Mouse (Mus musculus): ENCODE measurements around the gene Cst8. TPM values are rescaled to one million over a fixed set of nuclear protein-coding genes. Genes with fewer than 3 reads are reported as not detected.
A peak's percentile ranks its signal among the peaks of the same experiment; 100 is the strongest.
"Not testable (repeated sequence)": the region's sequence is repeated elsewhere in the genome, so short reads cannot be mapped to it uniquely, and the experiment has no call there.

Gene Cst8
- 0.68 TPM in 1 of 2 replicates, not detected in the other for polyA plus RNA-seq (2014; fragmentation: Nextera tagmentation; extraction: Ambion mirVana)

DNA sequence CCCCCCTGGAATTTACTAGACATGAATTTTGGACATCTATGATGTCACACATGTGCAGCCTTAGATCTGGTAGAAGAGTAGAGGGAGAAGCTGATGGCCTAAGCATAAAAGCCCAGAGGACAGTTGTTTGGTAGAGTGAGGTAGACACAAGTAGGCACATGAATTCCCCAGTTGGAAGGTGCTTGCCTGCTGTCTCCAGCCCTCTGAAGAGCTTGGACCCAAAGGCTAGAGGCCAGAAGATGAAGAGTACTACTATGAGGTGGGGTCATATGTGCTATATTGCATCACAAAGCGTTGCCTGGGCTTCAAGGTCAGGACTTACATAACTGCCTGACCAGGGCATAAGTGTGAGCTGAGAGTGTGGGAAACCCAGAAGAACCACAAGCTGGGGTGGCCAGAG lies at the start of gene Cst8:
Gene Cst8, plus strand, starts transcription at position 301 of the 400 bp plus-strand sequence.
- 84% methylated on average over 1 of the region's 1 CpGs for WGBS

GRCm38 (mm10) chr2:148750058-148750457 lies 48.5 kb upstream of the Cst8 start, which contains the start of gene Cstl1:
Gene Cstl1 (plus strand): TSS chr2:148750358.
- ATAC-seq (ENCODE audit: insufficient number of reproducible peaks, insufficient read depth, low FRiP score, low read depth), result no peak
- no peaks in the 10 kb centered on the region for H3K36me3 ChIP-seq (ENCODE audit: control insufficient read depth, insufficient read depth, low read length)
- H3K9me3 ChIP-seq (ENCODE audit: control insufficient read depth, low read depth, low read length), result no peaks in the 10 kb centered on the region
- 68% methylated on average over 1 of the region's 1 CpGs for WGBS
- H3K27me3 ChIP-seq (ENCODE audit: control insufficient read depth, insufficient read depth, low read length), result no peaks in the 10 kb centered on the region
- H3K27ac ChIP-seq (ENCODE audit: low read length), result no peak within 1 kb of the TSS
- H3K4me3 ChIP-seq (ENCODE audit: low read depth, low read length), result no peak within 1 kb of the TSS
- H3K9ac ChIP-seq (replicated peaks; ENCODE audit: low read depth, low read length), result no peak within 1 kb of the TSS
- H3K4me2 ChIP-seq (replicated peaks; ENCODE audit: low read depth, low read length), result no peak within 1 kb of the TSS
- no peaks in the 10 kb centered on the region for H3K4me1 ChIP-seq (ENCODE audit: control insufficient read depth, insufficient read depth, low read length)

More for the DNA sequence above, at the start of gene Cst8:
- H3K36me3 ChIP-seq (ENCODE audit: control insufficient read depth, insufficient read depth, low read length), result no peaks in the 10 kb centered on the region
- H3K4me2 ChIP-seq (replicated peaks; ENCODE audit: low read depth, low read length), result no peak within 1 kb of the TSS
- H3K9ac ChIP-seq (replicated peaks; ENCODE audit: low read depth, low read length), result no peak within 1 kb of the TSS
- H3K4me3 ChIP-seq (ENCODE audit: low read depth, low read length), result no peak within 1 kb of the TSS
- no peaks in the 10 kb centered on the region for H3K9me3 ChIP-seq (ENCODE audit: control insufficient read depth, low read depth, low read length)
- no peaks in the 10 kb centered on the region for H3K27me3 ChIP-seq (ENCODE audit: control insufficient read depth, insufficient read depth, low read length)
- H3K27ac ChIP-seq (ENCODE audit: low read length), result no peak within 1 kb of the TSS
- no peak for ATAC-seq (ENCODE audit: insufficient number of reproducible peaks, insufficient read depth, low FRiP score, low read depth)
- H3K4me1 ChIP-seq (ENCODE audit: control insufficient read depth, insufficient read depth, low read length), result no peaks in the 10 kb centered on the region

DNA sequence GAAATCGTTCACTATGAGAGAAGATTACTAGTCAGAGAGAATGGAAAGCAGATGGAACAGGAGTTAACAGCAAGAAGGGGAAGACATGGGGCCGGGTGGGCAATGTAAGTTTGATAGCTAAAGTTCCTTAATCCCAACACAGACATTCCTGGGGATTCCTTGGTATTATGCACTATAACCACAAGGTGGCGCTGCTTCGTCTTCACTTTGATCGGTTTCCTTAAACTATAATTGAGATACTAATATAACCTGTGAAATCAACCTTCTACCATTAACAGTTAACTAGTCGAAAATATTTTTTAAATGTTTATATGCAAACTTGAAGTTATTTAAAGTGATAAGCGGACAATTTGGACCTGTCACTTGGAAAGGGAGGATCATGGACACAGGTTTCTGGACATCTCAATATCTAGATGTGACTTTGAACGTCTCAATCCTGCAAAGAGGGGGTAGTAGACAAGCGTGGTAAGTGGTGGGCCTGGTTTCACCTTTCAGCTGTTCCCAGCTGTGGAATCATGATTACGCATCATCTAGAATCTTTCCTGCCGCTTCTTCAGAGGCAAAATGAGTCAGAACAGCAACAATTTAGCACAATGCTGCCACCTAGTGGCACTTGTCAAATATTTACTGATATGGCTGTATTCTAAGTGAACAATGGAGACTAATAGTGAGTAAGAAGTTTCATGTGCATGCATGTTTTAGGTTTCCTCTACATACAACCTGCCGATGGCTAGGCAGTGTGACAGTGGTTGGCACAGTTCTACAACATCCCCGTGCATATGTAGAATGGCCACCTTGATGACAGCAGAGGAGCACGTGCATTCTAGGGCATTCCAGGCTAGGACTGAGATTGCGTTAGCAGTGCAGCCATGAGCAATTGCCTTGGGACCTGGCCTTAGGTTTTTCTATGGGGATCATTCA lies 46.4 kb upstream of the Cst8 start:
- Histone ChIP-seq H3K9me3 (ENCODE audit: control insufficient read depth, low read depth, low read length) (no peaks in the 10 kb centered on the region), H3K9ac (replicated peaks; ENCODE audit: low read depth, low read length) (no peak overlapping the region), H3K4me1 (ENCODE audit: control insufficient read depth, insufficient read depth, low read length) (no peaks in the 10 kb centered on the region), H3K36me3 (ENCODE audit: control insufficient read depth, insufficient read depth, low read length) (no peaks in the 10 kb centered on the region), H3K27me3 (ENCODE audit: control insufficient read depth, insufficient read depth, low read length) (no peaks in the 10 kb centered on the region), H3K4me3 (ENCODE audit: low read depth, low read length) (no peak overlapping the region), H3K4me2 (replicated peaks; ENCODE audit: low read depth, low read length) (peak overlapping the region; percentile 35; the same call in 1 of the 2 replicates), H3K27ac (ENCODE audit: low read length) (no peak overlapping the region)
- WGBS, result 17% methylated on average over 15 of the region's 15 CpGs
- ATAC-seq (ENCODE audit: insufficient number of reproducible peaks, insufficient read depth, low FRiP score, low read depth), result peak; percentile 72; the same call in 1 of the 2 replicates

- H3K4me3 ChIP-seq (ENCODE audit: low read depth, low read length), result no peak overlapping the region
- no peak for ATAC-seq (ENCODE audit: insufficient number of reproducible peaks, insufficient read depth, low FRiP score, low read depth)
- H3K4me1 ChIP-seq (ENCODE audit: control insufficient read depth, insufficient read depth, low read length), result no peaks in the 10 kb centered on the region
- no peak overlapping the region for H3K27ac ChIP-seq (ENCODE audit: low read length)
- 64% methylated on average over 1 of the region's 1 CpGs for WGBS
- no peak overlapping the region for H3K9ac ChIP-seq (replicated peaks; ENCODE audit: low read depth, low read length)
- no peaks in the 10 kb centered on the region for H3K36me3 ChIP-seq (ENCODE audit: control insufficient read depth, insufficient read depth, low read length)
- no peaks in the 10 kb centered on the region for H3K9me3 ChIP-seq (ENCODE audit: control insufficient read depth, low read depth, low read length)
- H3K4me2 ChIP-seq (replicated peaks; ENCODE audit: low read depth, low read length), result no peak overlapping the region
- H3K27me3 ChIP-seq (ENCODE audit: control insufficient read depth, insufficient read depth, low read length), result no peaks in the 10 kb centered on the region
These were observed 44.2 kb upstream of the Cst8 start for GRCm38 (mm10) chr2:148754310-148754846.

DNA sequence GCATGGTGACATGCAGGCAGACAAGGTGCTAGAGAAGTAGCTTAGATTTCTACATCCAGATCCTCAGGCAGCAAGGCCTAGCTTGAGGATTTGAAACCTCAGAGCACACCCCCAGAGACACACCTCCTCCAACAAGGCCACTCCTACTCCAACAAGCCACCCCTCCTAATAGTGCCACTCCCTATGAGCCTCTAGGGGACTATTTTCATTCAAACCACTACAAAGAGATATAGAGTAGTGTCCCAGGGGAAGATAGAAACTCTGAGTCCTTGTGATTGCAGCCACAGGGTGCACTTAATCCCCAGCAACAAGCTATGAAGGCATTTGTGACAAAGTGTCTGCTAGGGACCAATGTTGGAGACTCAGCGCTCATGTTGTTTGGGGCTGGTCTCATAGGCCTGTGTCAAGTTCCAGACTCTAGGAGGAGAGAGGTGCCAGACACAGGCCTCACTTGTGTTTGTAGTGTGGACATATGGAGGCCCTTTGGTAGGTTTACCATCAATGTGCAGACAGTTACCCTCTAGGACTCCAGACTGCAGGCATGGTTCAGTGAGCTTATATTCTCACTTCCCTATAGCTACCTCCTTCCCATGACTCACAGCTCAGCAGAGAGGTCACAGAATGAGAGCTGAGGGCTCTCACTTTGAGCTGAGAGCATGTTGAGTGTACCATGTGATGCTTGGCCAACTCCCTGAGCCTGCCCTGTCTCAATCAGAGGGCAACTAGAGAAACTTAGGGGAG lies 34.8 kb upstream of the Cst8 start:
- no peaks in the 10 kb centered on the region for H3K4me1 ChIP-seq (ENCODE audit: control insufficient read depth, insufficient read depth, low read length)
- ATAC-seq (ENCODE audit: insufficient number of reproducible peaks, insufficient read depth, low FRiP score, low read depth), result no peak
- WGBS, result 92% methylated on average over 1 of the region's 1 CpGs

GRCm38 (mm10) chr2:148771397-148771796 lies 27.2 kb upstream of the Cst8 start, which contains the start of gene Cst11:
Gene Cst11 (minus strand): TSS chr2:148771497.
- not testable (repeated sequence) for H3K27me3 ChIP-seq (ENCODE audit: control insufficient read depth, insufficient read depth, low read length); ATAC-seq (ENCODE audit: insufficient number of reproducible peaks, insufficient read depth, low FRiP score, low read depth); H3K4me1 ChIP-seq (ENCODE audit: control insufficient read depth, insufficient read depth, low read length); H3K9ac ChIP-seq (replicated peaks; ENCODE audit: low read depth, low read length); H3K27ac ChIP-seq (ENCODE audit: low read length); H3K36me3 ChIP-seq (ENCODE audit: control insufficient read depth, insufficient read depth, low read length); H3K9me3 ChIP-seq (ENCODE audit: control insufficient read depth, low read depth, low read length); H3K4me2 ChIP-seq (replicated peaks; ENCODE audit: low read depth, low read length); H3K4me3 ChIP-seq (ENCODE audit: low read depth, low read length)
- WGBS, result 77% methylated on average over 4 of the region's 4 CpGs

More for the DNA sequence above, 34.8 kb upstream of the Cst8 start:
- no peak overlapping the region for H3K4me3 ChIP-seq (ENCODE audit: low read depth, low read length)
- no peak overlapping the region for H3K4me2 ChIP-seq (replicated peaks; ENCODE audit: low read depth, low read length)
- no peaks in the 10 kb centered on the region for H3K27me3 ChIP-seq (ENCODE audit: control insufficient read depth, insufficient read depth, low read length)
- H3K36me3 ChIP-seq (ENCODE audit: control insufficient read depth, insufficient read depth, low read length), result no peaks in the 10 kb centered on the region
- H3K27ac ChIP-seq (ENCODE audit: low read length), result no peak overlapping the region
- H3K9me3 ChIP-seq (ENCODE audit: control insufficient read depth, low read depth, low read length), result no peaks in the 10 kb centered on the region
- no peak overlapping the region for H3K9ac ChIP-seq (replicated peaks; ENCODE audit: low read depth, low read length)

DNA sequence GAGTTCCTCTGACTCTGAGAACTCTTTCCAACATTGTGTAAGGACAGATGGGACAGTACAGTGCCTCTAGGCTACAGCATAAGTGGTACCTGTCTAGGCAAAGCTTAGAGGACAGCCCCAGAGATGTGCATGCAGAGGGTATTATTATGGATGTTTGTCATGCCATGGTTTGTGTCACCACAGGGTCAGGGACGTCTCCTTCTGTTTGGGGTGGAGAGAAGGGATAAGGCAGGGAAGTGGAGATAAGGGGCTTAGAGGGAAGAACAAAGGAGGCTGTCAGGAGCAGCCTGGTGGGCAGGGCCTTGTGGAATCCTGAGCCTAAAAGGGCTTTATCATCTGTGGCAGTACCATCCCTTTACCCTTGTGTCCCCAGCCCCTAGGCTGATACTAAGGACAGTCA lies 16.9 kb upstream of the Cst8 start, which contains the start of gene 8030411F24Rik:
Gene 8030411F24Rik, plus strand, starts transcription at position 301 of the 400 bp plus-strand sequence.
- H3K27me3 ChIP-seq (ENCODE audit: control insufficient read depth, insufficient read depth, low read length), result no peaks in the 10 kb centered on the region
- no peaks in the 10 kb centered on the region for H3K9me3 ChIP-seq (ENCODE audit: control insufficient read depth, low read depth, low read length)
- no peaks in the 10 kb centered on the region for H3K36me3 ChIP-seq (ENCODE audit: control insufficient read depth, insufficient read depth, low read length)
- no peaks in the 10 kb centered on the region for H3K4me1 ChIP-seq (ENCODE audit: control insufficient read depth, insufficient read depth, low read length)
- no peak for ATAC-seq (ENCODE audit: insufficient number of reproducible peaks, insufficient read depth, low FRiP score, low read depth)
- no peak within 1 kb of the TSS for H3K9ac ChIP-seq (replicated peaks; ENCODE audit: low read depth, low read length)
- no peak within 1 kb of the TSS for H3K27ac ChIP-seq (ENCODE audit: low read length)
- 14% methylated on average over 1 of the region's 1 CpGs for WGBS
- H3K4me3 ChIP-seq (ENCODE audit: low read depth, low read length), result no peak within 1 kb of the TSS
- H3K4me2 ChIP-seq (replicated peaks; ENCODE audit: low read depth, low read length), result no peak within 1 kb of the TSS

GRCm38 (mm10) chr2:148789142-148789541 lies 9.4 kb upstream of the Cst8 start, which contains the start of gene Cst12:
Gene Cst12 (plus strand): TSS chr2:148789361.
- H3K9me3 ChIP-seq (ENCODE audit: control insufficient read depth, low read depth, low read length), result no peaks in the 10 kb centered on the region
- H3K36me3 ChIP-seq (ENCODE audit: control insufficient read depth, insufficient read depth, low read length), result no peaks in the 10 kb centered on the region
- H3K4me2 ChIP-seq (replicated peaks; ENCODE audit: low read depth, low read length), result no peak within 1 kb of the TSS
- no peak within 1 kb of the TSS for H3K27ac ChIP-seq (ENCODE audit: low read length)
- H3K4me1 ChIP-seq (ENCODE audit: control insufficient read depth, insufficient read depth, low read length), result no peaks in the 10 kb centered on the region
- 88% methylated on average over 6 of the region's 6 CpGs for WGBS
- ATAC-seq (ENCODE audit: insufficient number of reproducible peaks, insufficient read depth, low FRiP score, low read depth), result no peak
- no peak within 1 kb of the TSS for H3K9ac ChIP-seq (replicated peaks; ENCODE audit: low read depth, low read length)
- H3K27me3 ChIP-seq (ENCODE audit: control insufficient read depth, insufficient read depth, low read length), result no peaks in the 10 kb centered on the region
- H3K4me3 ChIP-seq (ENCODE audit: low read depth, low read length), result no peak within 1 kb of the TSS
